Mouse (Mus musculus) kidney, postnatal 0 days (tissue): ENCODE measurements at regions not wholly inside any gene's neighbourhood (a gene's known extent, or its start where the extent isn't known, plus 50 kb on each side); places are given as distances from the start of the nearest gene placed in this dataset.
A peak's percentile ranks its signal among the peaks of the same experiment; 100 is the strongest.

Experiments
- ATAC-seq: fragments of 200-750 bp; cut with Nextera tagmentation; replicated peaks from 2 replicates; pipeline ENCODE4 v1.8.0; 2017; ENCODE audit warnings: low read depth, moderate number of reproducible peaks, moderate TSS enrichment, moderate library complexity; ENCODE audit not compliant: low FRiP score
- DNase-seq: peaks from one replicate; pipeline ENCODE4 v3.0.0-alpha.2; 2016; ENCODE audit warnings: low spot score
- H3K27ac ChIP-seq: fragments of 300-500 bp; sonication (generic); 2 replicates; pipeline ENCODE4 v1.5.1; 2014; ENCODE audit warnings: mild to moderate bottlenecking
- H3K27me3 ChIP-seq: fragments of 300-500 bp; sonication (generic); 2 replicates; pipeline ENCODE4 v1.6.1; 2014; ENCODE audit warnings: low read length, mixed read lengths; ENCODE audit not compliant: insufficient read depth
- H3K36me3 ChIP-seq: fragments of 300-500 bp; sonication (generic); 2 replicates; pipeline ENCODE4 v1.6.1; 2014; ENCODE audit warnings: low read length, mixed read lengths; ENCODE audit not compliant: insufficient read depth
- H3K4me1 ChIP-seq: fragments of 300-500 bp; sonication (generic); replicated peaks from 2 replicates; pipeline ENCODE4 v1.6.1; 2014; ENCODE audit warnings: antibody characterized with exemption, low read length, mixed read lengths; ENCODE audit not compliant: insufficient read depth
- H3K4me2 ChIP-seq: fragments of 300-500 bp; sonication (generic); 2 replicates; pipeline ENCODE4 v1.6.1; 2014; ENCODE audit warnings: mild to moderate bottlenecking, low read length, moderate library complexity, mixed read lengths
- H3K4me3 ChIP-seq: fragments of 300-500 bp; sonication (generic); replicated peaks from 2 replicates; pipeline ENCODE4 v1.5.1; 2014; ENCODE audit warnings: low read depth, low read length
- H3K9ac ChIP-seq: fragments of 300-500 bp; sonication (generic); 2 replicates; pipeline ENCODE4 v1.6.1; 2014; ENCODE audit warnings: low read depth, low read length
- H3K9me3 ChIP-seq: fragments of 300-500 bp; sonication (generic); replicated peaks from 2 replicates; pipeline ENCODE4 v1.6.1; 2016; ENCODE audit warnings: low read length, inconsistent platforms, mixed read lengths
- CTCF ChIP-seq: IDR thresholded peaks from 2 replicates; pipeline ENCODE4 v1.5.1; 2016; ENCODE audit warnings: antibody characterized with exemption, low read depth, mild to moderate bottlenecking, moderate library complexity
- WGBS: fragments of 180-500 bp; shearing (Covaris S2); extraction: QIAGEN DNeasy Blood & Tissue Kit; methylation state at CpG from one replicate; pipeline ENCODE4 v1.1.7; 2014; 5-methylcytosine and 5-hydroxymethylcytosine counted together

DNA sequence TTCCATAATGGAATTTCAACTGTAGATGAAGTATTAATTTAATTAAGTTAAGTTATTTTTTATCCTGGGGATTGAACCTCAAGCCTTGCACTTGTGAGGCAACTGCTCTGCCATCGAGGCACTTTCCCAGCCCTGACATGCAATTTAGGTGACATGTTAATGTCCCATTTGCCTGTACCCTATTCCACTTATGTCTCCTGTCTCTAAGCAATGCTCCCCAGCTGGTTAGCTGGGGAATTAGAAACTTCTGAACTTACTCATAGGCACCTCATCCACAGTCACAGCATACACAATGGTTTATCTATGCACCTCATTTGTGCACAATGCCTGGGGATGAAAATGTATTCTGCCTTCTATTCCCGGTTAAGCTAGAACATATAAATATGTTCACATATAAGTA, 59.1 kb upstream of the Tmx4 start:
- Histone ChIP-seq H3K27me3 (no peaks in the 10 kb centered on the region), H3K9me3 (no peaks in the 10 kb centered on the region), H3K4me3 (no peak overlapping the region), H3K4me2 (no peak overlapping the region), H3K9ac (no peak overlapping the region), H3K36me3 (no peaks in the 10 kb centered on the region), H3K27ac (0 out of 2 replicates have a peak overlapping the region, but pooled peaks have one; percentile 16), H3K4me1 (no peaks in the 10 kb centered on the region)
- DNase-seq (no peak), ATAC-seq (no peak)
- 61% methylated on average over 2 of the region's 2 CpGs for WGBS
- no peak for TF ChIP-seq CTCF

DNA sequence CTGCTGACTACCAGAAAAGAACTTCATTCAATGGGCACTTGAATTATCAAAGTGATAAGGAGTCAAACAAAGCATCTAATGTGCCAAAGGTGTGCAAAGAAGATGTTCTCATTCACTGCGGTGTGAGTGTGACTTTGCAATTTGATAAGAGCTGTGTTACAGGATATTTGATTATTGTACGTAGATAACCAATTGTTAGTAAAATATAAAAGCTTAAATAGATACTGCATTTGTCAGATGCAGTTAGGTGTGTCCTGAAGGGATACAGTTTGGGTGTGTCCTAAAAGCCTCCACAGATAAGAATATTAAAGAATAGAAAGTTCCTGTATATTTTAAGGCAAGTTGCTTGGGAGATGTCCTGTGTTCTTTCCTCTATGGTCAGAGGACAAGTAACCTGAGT, 53.5 kb upstream of the Tmx4 start:
- no peak for TF ChIP-seq CTCF
- WGBS = 93% methylated on average over 2 of the region's 2 CpGs

DNA sequence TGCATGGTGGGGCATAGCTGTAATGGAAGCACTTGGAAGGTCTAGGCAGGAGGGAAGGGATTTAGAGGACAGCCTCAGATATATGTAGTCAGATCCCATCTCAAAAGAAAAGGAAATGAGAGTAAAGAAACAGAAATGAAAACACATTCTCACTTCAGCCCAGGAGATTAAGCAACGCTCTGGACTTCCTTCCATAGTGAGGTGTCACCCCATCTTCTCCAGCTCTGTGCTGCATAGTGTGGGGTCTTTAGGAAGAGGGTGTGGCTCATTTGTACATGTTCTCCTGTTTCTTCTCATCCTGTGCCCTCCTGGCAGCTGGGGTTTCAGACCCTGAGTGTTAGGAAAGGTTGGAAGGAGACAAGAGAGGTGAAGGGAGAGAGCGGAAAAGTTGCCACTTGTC, 52.4 kb upstream of the Tmx4 start:
- no peak overlapping the region for H3K9ac ChIP-seq
- no peak for TF ChIP-seq CTCF
- H3K4me3 ChIP-seq = no peak overlapping the region
- H3K36me3 ChIP-seq = no peaks in the 10 kb centered on the region
- DNase-seq = no peak
- H3K4me2 ChIP-seq = no peak overlapping the region
- WGBS = 78% methylated on average over 2 of the region's 2 CpGs
- no peaks in the 10 kb centered on the region for H3K4me1 ChIP-seq
- H3K9me3 ChIP-seq = no peaks in the 10 kb centered on the region
- H3K27me3 ChIP-seq = no peaks in the 10 kb centered on the region
- H3K27ac ChIP-seq = no peak overlapping the region
- no peak for ATAC-seq

More for the DNA sequence above, 53.5 kb upstream of the Tmx4 start:
- no peak for ATAC-seq
- DNase-seq = no peak
- Histone ChIP-seq H3K9me3 (no peaks in the 10 kb centered on the region), H3K27ac (no peak overlapping the region), H3K4me3 (no peak overlapping the region), H3K36me3 (no peaks in the 10 kb centered on the region), H3K9ac (no peak overlapping the region), H3K27me3 (no peaks in the 10 kb centered on the region), H3K4me1 (no peaks in the 10 kb centered on the region), H3K4me2 (no peak overlapping the region)
